Mouse (Mus musculus): ENCODE data around the gene Iqce.

Iqce gene

DNA sequence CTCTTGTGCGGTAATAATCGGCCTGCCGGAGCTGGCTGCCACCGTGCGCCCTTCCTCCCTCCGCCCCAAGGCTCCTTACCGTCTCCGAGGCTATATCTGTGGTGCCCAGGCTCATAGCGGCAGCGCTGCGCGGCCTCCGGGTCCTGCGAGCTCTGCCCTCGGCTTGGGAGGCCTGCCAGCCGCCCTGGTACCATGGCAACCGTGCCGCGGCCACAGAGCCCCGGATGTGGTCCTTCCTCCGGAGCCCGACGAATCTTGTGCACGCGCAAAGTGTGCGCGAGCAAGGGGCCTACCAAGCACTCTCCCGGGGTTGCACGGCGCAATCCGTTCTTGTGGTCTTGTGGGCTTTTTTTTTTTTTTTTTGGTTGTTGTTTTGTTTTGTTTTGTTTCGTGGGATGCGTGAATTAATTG lies at the start of gene Iqce:
Gene Iqce (minus strand): TSS at position 276 of the 411 bp plus-strand sequence.
- DNase-seq (ENCODE audit: low read depth in 1 of 2, low spot score in 2 of 2), result peak; percentile 68 to 81

DNA sequence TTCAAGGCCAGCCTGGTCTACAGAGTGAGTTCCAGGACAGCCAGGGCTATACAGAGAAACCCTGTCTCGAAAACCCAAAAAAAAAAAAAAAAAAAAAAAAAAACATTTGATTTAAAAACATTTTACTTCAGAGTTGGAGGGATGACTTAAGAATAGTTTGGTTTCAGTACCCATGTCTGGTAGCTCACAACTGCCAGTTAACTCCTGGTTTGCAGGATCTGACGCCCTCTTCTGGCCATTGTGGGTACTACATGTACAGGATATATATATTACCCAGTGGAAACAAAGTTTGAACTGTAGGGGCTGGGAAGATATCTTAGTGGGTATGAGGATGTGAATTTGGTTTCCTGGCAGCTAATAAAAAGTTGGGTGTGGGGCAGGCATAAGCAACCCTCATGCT lies 48.7 kb upstream of the Iqce start:
- peak in 1 of 2 experiments; percentile 18 for DNase-seq (ENCODE audit: low read depth in 1 of 2, low spot score in 2 of 2)

GRCm38 (mm10) chr5:140749062-140749875 lies 47.1 kb upstream of the Iqce start:
- peak; percentile 54 to 64 for DNase-seq (ENCODE audit: low read depth in 1 of 2, low spot score in 2 of 2)

DNA sequence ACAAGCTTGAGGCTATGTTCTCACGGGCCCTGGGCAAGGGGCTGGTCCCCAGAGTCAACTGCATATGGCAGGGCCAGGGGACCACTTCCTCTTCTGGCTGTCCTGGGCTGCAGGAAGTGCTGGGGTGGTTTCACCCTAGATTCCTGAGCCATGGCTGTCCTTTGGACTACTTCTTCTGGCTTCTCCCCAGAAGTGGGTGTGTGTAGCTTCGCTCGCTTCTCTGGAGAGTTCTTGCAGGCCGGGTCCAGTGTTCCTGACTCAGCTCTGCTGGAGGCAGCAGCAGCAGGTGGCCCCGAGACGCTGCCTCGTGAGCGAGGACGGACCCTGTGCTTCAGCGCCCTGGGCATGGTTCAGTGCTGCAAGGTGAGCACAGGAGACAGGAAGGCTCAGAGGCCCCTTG lies 46.2 kb upstream of the Iqce start:
- no peak for DNase-seq (ENCODE audit: low read depth in 1 of 2, low spot score in 2 of 2)

GRCm38 (mm10) chr5:140743706-140744131 lies 41.5 kb upstream of the Iqce start:
- no peak for DNase-seq (ENCODE audit: low read depth in 1 of 2, low spot score in 2 of 2)

DNA sequence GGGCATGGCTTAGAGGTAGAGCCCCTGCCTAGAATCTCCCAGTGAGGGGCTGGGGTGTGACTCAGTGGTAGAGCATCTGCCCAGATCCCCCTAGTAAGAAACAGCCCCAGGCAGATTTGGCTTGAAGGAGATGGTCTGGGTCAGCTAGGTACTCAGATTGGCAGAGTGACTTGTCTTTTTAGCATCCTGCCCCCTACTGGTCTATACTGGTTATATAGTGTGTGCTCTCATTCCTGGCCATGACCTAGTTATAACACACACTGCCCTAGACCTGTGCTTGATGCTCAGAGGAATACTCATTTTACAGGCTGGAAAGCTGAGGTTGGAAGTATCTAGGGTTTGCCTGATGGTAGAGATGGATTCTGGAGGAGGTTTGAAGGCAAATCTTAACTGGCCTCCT lies 39.7 kb upstream of the Iqce start:
- DNase-seq (ENCODE audit: low read depth in 1 of 2, low spot score in 2 of 2), result no peak

GRCm38 (mm10) chr5:140741040-140741439 lies 38.9 kb upstream of the Iqce start:
- DNase-seq (ENCODE audit: low read depth in 1 of 2, low spot score in 2 of 2), result no peak

DNA sequence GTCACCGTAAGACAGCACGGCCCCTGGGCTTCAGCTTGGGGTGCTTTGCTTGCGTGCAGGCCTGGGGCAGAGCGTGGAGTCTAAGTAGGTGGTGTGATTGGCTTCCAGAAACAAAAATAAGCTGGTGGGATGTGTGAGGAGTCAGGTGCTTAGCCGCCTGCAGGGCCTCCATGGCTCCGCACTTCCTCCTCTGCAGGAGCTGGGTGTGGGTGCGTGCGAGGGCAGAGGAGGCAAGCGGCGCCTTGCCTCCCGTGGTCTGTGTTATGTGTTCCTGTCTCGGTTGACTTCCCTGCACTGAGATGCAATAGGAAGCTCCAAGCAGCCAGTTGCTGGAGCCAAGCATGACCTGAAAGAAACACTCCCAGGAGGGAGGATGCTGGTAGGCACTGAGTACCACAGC lies 37.6 kb upstream of the Iqce start:
- peak; percentile 30 to 63 for DNase-seq (ENCODE audit: low read depth in 1 of 2, low spot score in 2 of 2)

DNA sequence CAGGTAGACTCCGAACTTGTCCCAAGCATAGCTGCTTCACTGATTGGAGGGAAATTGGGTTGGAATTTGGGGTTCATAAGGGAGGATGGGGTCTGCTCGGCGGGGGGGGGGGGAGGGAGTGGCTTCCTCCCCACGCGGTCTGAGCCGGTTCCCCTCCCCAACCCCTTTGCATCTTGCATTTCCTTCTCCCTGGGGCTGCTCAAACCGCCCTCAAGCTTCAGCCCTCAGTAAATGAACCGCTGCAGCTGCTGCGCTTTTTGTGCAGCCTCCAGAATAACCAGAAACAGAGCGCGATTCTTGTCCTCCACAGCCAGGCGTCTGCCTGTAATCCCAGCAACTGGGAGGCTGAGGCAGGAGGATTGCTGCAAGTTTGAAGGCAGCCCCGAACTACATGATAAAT lies 34.0 kb upstream of the Iqce start:
- no peak for DNase-seq (ENCODE audit: low read depth in 1 of 2, low spot score in 2 of 2)

DNA sequence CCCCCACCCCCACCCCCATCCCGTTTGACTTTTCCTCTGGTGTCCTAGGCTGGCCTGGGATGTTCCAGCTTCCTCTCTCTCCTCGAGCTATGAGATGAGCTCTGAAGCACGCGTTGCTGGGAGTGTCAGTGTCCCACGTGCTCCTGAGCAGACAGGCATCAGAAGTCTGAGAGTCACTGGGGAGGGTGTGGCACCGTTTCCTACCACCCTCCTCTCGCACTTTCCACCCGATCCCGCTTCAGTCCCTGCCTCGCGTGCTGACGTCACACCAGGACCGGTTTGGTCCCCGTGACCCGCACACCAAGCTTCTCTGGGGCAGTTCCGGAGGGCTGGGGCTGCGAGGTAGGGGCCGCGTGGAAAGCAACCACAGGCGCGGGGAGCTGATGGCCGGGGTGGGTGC lies 33.1 kb upstream of the Iqce start:
- peak; percentile 76 to 90 for DNase-seq (ENCODE audit: low read depth in 1 of 2, low spot score in 2 of 2)

DNA sequence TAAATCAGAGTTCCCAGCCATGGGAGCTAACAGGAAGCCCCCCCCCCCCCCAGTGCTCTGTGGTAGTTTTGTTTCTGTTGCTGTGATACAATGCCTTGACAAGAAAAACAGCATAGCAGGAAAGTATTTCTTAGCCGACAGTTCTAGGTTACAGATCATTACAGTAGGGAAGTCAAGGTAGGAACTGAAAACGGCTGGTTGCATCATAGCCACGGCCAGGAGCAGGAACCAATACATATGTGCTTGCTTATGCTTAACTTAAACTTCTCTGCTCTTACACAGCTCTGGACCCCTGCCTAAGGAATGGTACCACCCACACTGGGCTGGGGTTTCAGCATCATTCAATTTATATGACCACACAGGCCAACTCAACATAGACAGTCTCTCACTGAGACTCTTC lies 31.2 kb upstream of the Iqce start:
- DNase-seq (ENCODE audit: low read depth in 1 of 2, low spot score in 2 of 2), result peak; percentile 66 to 74

DNA sequence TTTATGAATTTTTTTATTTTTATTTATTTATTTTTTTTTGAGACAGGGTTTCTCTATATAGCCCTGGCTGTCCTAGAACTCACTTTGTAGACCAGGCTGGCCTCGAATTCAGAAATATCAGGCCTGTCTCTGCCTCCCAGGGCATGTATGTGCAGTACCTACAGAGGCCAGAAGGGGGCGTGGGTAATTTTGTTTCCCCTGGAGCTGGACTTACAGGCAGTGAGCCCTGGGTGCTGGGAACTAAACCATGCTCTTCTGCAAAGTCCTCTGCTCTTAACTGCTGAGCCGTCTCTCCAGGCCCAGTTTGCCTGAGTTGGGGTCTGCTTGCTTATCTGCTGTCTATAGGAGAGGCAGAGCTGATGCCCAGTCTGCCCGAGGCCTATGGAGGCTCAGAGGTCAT lies 30.0 kb upstream of the Iqce start:
- DNase-seq (ENCODE audit: low read depth in 1 of 2, low spot score in 2 of 2), result no peak

DNA sequence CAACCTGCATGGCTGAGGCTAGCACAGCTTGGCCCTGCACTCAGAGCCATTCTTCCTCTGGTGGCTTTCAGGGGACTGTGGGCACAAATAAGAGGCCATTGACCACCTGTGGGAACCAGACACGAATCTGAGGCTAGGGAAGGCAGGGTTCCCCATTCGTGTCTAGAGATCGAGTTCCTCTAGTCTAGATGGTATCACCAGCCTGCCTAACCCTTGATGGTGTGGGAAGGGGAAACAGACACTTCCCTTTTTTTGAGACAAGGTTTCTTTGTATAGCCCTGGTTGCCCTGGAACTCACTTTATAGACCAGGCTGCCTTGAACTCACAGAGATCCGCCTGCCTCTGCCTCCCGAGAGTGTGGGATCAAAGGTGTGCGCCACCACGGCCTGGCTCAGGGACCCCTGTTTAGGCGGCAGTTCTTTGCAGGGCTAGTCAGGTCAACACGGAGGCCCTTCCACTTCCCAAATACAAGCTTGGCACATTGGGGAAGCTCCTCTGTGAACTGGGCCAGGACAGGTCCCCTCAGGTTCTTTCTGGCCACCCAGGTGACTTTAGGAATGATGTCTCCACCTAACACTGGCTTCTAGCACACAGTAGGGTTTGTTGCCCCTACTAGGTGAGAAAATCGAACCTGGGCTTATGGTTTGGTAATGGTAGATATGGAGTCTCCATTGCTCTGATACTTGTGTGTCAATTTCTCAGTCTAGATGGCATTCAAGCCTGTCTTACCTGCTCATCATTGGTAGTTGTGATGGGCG lies 29.0 kb upstream of the Iqce start:
- DNase-seq (ENCODE audit: low read depth in 1 of 2, low spot score in 2 of 2), result peak; percentile 34 to 56

GRCm38 (mm10) chr5:140726946-140727740 lies 25.0 kb upstream of the Iqce start:
- DNase-seq (ENCODE audit: low read depth in 1 of 2, low spot score in 2 of 2), result no peak

DNA sequence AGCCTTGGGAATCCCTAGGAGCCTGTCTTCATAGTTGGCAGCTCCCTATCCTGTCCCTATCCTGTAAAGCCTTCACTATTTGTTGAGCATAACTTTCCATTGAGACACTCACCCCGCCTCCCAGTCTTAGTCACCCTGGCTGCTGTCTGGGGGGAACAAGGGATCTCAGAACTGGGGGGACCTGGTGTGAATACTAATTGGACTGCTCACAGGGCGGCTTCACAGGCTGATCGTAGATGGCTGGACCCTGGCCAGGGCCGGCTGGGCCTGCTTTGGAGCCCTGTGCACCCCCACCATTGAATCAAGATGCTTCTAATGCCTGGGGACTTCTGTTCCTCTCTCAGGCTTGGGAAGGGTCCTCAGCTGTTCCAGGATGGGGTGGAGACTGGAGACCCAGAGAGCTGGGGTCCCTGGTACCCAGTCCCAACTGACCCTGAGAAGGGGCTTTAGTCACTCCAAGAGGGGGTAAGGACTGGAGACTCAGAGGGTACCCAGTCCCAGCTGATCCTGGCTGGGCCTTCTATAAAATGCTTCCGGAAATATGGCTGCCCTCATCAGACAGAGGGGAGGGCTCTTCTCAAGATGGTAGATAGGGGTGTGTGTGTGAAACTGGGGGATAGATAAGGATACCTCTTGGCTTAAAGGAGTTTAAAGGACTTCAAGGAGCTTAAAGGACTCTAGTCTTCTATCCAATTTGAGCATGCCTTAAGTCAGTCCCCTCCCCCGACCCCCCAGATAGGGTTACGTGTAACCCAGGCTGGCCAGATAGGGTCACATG lies 24.1 kb upstream of the Iqce start:
- no peak for DNase-seq (ENCODE audit: low read depth in 1 of 2, low spot score in 2 of 2)

DNA sequence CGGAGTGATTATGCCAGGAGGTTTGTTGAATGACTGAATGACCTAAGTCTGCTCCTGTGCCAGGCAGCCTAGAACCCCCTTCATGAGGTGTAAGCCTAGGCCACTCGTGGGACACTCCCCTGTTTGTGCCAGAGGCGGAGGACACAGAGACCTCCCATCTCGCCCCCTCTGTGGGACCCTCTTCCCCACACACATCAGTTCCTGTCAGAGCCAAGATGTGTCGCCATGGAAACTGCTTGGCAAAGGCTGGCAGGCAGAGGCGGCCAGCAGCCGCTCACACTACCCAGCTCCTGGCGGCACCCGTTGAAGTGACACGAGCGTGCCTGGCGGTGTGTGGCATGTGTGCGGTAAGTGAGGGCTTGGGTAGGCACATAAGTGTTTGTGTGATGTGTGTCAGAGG lies 21.6 kb upstream of the Iqce start, which contains the start of gene Amz1:
Gene Amz1 (plus strand): TSS at position 306 of the 400 bp plus-strand sequence.
- no peak for DNase-seq (ENCODE audit: low read depth in 1 of 2, low spot score in 2 of 2)

DNA sequence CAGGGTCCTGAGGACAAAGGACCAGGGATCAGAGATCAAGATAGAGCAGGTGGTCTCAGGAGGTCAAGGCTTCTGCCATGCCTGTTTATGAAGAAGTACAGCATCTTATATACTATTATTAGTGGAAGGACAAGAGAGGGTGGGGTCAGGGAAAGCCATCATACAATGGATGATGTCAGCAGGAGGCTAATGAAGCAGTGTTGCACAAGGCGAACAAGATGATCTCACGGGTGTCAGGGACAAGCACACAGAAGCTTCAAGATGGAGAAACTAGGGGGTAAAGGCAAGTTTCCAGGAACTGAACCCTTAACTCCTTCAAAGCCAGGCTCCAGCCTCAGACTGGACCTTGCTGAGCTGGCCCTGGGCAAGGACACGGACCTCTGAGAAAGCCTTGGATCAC lies 19.9 kb upstream of the Iqce start:
- peak in 1 of 2 experiments; percentile 36 for DNase-seq (ENCODE audit: low read depth in 1 of 2, low spot score in 2 of 2)

DNA sequence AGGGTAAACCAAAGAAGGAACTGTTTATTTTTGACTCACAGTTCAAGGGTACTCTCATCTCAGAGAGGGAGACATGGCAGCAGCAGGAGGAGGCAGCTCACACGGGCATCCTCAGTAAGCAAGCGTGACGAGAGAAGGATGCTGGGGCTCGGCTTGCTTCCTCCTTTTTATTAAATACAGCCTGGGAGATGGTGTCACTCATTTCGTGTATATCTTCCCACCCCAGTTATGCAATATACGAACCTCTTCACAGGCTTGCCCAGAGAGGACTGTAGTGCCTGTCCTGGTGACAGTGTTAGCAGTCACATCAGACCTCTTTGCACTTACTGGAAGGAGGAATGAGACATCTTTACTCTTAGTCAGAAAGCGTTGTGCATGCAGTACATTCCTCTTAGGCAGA lies 18.6 kb upstream of the Iqce start:
- peak in 1 of 2 experiments; percentile 29 for DNase-seq (ENCODE audit: low read depth in 1 of 2, low spot score in 2 of 2)

DNA sequence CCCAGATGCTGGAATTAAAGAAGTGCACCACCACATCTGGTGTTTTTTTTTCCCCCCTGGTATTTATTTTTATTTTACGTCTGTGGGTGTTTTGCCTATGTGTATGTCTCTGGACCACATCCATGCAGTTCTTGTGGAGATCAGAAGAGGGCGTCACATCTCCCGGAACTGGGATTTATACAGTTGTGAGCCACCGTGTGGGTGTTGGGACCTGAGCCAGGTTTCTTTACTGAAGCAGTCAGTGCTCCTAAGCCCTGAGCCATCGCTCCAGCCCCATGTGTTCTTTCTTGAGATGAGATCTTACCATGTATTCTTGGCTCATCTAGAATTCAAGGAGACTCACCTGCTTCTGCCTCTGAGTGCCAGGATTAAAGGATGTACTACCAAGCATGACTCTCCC lies 8.9 kb upstream of the Iqce start:
- no peak for DNase-seq (ENCODE audit: low read depth in 1 of 2, low spot score in 2 of 2)

DNA sequence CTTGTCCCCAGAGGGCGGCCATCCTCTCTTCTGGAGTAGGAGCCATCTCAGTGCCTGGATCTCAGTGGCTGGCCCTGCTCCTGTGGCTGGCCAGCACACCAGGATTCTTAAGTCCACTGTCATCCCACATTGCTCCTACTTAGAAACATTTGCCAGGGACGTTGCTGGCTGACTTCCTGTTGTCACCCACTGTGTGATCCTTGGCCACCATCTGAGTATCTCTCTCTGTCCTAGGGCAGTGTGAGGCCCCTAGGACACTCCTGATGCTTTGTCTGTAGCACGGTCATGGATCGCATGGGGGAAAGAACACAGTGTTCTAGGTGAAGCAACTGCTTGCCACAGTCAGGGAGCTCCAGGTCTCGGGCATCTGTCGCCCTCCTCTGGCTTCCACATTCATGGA lies 8.1 kb upstream of the Iqce start:
- DNase-seq (ENCODE audit: low read depth in 1 of 2, low spot score in 2 of 2), result no peak
